Mouse (Mus musculus): ENCODE data around the gene Pofut1.

- TF ChIP-seq CTCF (IDR thresholded peaks at IDR 0.05; ENCODE audit: insufficient read depth, low read length) (no peak), POLR2A (IDR thresholded peaks at IDR 0.05; ENCODE audit: borderline replicate concordance, extremely low read depth, low read depth, low read length) (no peak)
These were observed 42.2 kb upstream of the Pofut1 start for GRCm38 (mm10) chr2:153199114-153199513.

Data from lung, adult 2 months (tissue).